Mouse (Mus musculus) CH12.LX (cell line): ENCODE measurements around the gene Zfp664.

Source experiments
- CTCF ChIP-seq, 2 experiments: IDR thresholded peaks in 1 of 2; conservative IDR thresholded peaks in 1 of 2; 2 replicates each; pipeline ENCODE4 v1.5.1; 2011 to 2012; ENCODE audit warnings: low read depth in 2 of 2, low read length in 2 of 2, improper control_type of control experiment in 1 of 2, inconsistent platforms in 1 of 2, mild to moderate bottlenecking in 1 of 2, moderate library complexity in 1 of 2
- ELF1 ChIP-seq: IDR thresholded peaks from 2 replicates; pipeline ENCODE4 v1.6.1; 2014; ENCODE audit warnings: low read depth, mild to moderate bottlenecking, inconsistent platforms, low read length, improper control_type of control experiment
- HCFC1 ChIP-seq: IDR thresholded peaks from 2 replicates; pipeline ENCODE4 v1.6.1; 2012; ENCODE audit warnings: low read depth, mild to moderate bottlenecking, inconsistent platforms, low read length, improper control_type of control experiment
- USF2 ChIP-seq: conservative IDR thresholded peaks from 2 replicates; pipeline ENCODE4 v1.6.1; 2011; ENCODE audit warnings: low read depth, low read length, improper control_type of control experiment

GRCm38 (mm10) chr5:124906890-124907289 is 44.4 kb downstream of the Zfp664 start:
- TF ChIP-seq USF2 (no peak), CTCF (conservative IDR thresholded peaks at IDR 0.05 in 1 of 2, IDR thresholded peaks at IDR 0.05 in 1 of 2; ENCODE audit: low read depth in 2 of 2, low read length in 2 of 2) (no peak), HCFC1 (no peak), ELF1 (no peak)
